Mouse (Mus musculus): ENCODE measurements around the gene Klf13.

DNA sequence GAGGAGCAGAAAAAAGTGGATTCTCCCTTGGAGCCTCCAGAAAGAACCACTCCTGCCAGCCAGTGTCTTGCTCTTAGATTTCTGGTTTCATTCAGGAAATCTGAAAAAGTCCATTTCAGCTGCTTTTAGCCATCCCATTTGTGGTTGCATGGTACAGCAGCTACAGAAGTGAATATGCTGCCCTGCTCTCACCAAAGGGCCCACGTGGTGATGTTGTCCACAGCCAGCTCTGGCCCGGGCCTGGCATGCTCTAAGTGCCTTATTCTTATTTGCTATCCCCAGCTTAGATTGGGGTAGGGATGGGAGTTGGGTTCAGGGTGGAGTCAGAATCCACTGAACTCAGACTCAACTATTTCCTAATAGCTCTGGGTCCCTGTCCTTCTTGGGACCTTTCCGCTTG, 43.5 kb downstream of the Klf13 start:
- TF ChIP-seq POLR2A (IDR thresholded peaks at IDR 0.05; ENCODE audit: borderline replicate concordance, control insufficient read depth, low read depth, low read length) (no peak), CTCF (IDR thresholded peaks at IDR 0.05; ENCODE audit: control insufficient read depth, insufficient read depth, low read length) (no peak)
